26 mouse cellular contexts compared by ENCODE assay signal in the genomic region with DNA sequence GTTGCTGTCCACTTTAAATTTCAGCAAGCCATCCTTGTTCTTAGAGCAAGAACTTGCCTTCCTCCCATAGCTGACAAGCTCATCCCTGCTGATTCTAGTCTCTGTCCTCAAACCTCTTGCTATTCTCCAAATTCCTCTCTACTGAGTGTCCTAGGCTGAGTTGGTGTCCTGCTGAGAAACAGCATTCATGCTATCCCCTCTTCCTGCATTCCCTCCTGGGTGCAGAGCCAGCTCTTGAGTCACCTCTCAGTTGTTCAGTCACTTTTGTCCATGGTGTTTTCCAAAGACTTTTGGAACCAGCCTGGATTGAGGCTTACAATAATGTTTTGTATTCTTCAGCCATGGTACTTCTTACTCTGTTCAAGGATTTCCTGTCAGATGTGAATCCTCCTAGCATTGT.
DNase-seq lines count a peak whose midpoint lies in the region; ATAC-seq and TF ChIP-seq lines count a peak whose summit lies in the region.
"Had no signal": no experiment of that assay in that cellular context is flagged by ENCODE, and none has a peak within 500 bp of the region (broad histone marks: within the 10 kb centered on the region; RNA-seq: fewer than 3 reads in every experiment).

No protein-coding gene starts in this region.

- POLR2A ChIA-PET in Patski (lab: Charles Lee), result no interaction called here

- H3K36me3 ChIP-seq in neural tube, embryonic 15.5 days, result no peaks in the 10 kb centered on the region
- H3K36me3 ChIP-seq: embryonic facial prominence, embryonic 13.5 days; embryonic facial prominence, embryonic 15.5 days; forebrain, embryonic 15.5 days; G1E had no signal

- TF ChIP-seq CTCF in Patski (IDR thresholded peaks at IDR 0.05), result no peak
- no peak for TF ChIP-seq CTCF in embryonic fibroblast, embryonic 13.5 days (IDR thresholded peaks at IDR 0.05; ENCODE audit: borderline replicate concordance, insufficient read depth, low read length)

- no peaks in the 10 kb centered on the region for H3K9me3 ChIP-seq in neural tube, embryonic 15.5 days (replicated peaks)
- H3K9me3 ChIP-seq: embryonic facial prominence, embryonic 13.5 days; embryonic facial prominence, embryonic 15.5 days; forebrain, embryonic 13.5 days; forebrain, embryonic 15.5 days; G1E had no signal

- CTCF ChIA-PET in Patski (lab: Charles Lee), result no interaction called here

- H3K27me3 ChIP-seq in Patski, result no peaks in the 10 kb centered on the region
- H3K27me3 ChIP-seq in neural tube, embryonic 15.5 days (replicated peaks), result no peaks in the 10 kb centered on the region
- H3K27me3 ChIP-seq: CH12.LX; embryonic facial prominence, embryonic 13.5 days; embryonic facial prominence, embryonic 15.5 days; forebrain, embryonic 13.5 days; forebrain, embryonic 15.5 days had no signal

- no peak overlapping the region for H3K4me2 ChIP-seq in neural tube, embryonic 15.5 days
- H3K4me2 ChIP-seq: embryonic facial prominence, embryonic 13.5 days; embryonic facial prominence, embryonic 15.5 days; forebrain, embryonic 13.5 days; forebrain, embryonic 15.5 days had no signal

- peak; percentile 58 for DNase-seq in 3T3-L1 (ENCODE audit: low read depth, low spot score)
- DNase-seq in Muller cell, postnatal 12 days (ENCODE audit: inconsistent ontology term), result peak; percentile 96
- DNase-seq in Patski (ENCODE audit: low read depth, low spot score), result no peak
- DNase-seq in layer of hippocampus, adult 8-10 months (ENCODE audit: low spot score in 2 of 2), result no peak
- DNase-seq in lung, postnatal 4 days, result no peak
- DNase-seq: adrenal gland, adult 2 months; adrenal gland, postnatal 10 days; adrenal gland, postnatal 25 days; B cell, adult 2 months; cerebellum, adult 11 months; cerebellum, adult 18-20 months; cerebellum, adult 8-10 months; cerebellum, adult 9-11 months; cerebellum, postnatal 14 days; cerebellum, postnatal 36 days; embryo, embryonic 11 days; forebrain, postnatal 0 days had no signal

- TF ChIP-seq POLR2A in embryonic fibroblast, embryonic 13.5 days (IDR thresholded peaks at IDR 0.05; ENCODE audit: low read depth, low read length), result no peak

- peak overlapping the region; percentile 75 for H3K27ac ChIP-seq in embryonic fibroblast, embryonic 13.5 days (ENCODE audit: insufficient read depth, low read length)
- no peak overlapping the region for H3K27ac ChIP-seq in neural tube, embryonic 15.5 days (replicated peaks)
- H3K27ac ChIP-seq: embryonic facial prominence, embryonic 13.5 days; embryonic facial prominence, embryonic 15.5 days; forebrain, embryonic 13.5 days; forebrain, embryonic 15.5 days had no signal

- no peak overlapping the region for H3K4me3 ChIP-seq in embryonic fibroblast, embryonic 13.5 days (ENCODE audit: insufficient read depth, low read length)
- no peak overlapping the region for H3K4me3 ChIP-seq in neural tube, embryonic 15.5 days (replicated peaks)
- H3K4me3 ChIP-seq: embryonic facial prominence, embryonic 13.5 days; embryonic facial prominence, embryonic 15.5 days; forebrain, embryonic 13.5 days; forebrain, embryonic 15.5 days had no signal

- H3K9ac ChIP-seq in neural tube, embryonic 15.5 days (replicated peaks), result no peak overlapping the region
- H3K9ac ChIP-seq: embryonic facial prominence, embryonic 13.5 days; embryonic facial prominence, embryonic 15.5 days; forebrain, embryonic 13.5 days; forebrain, embryonic 15.5 days; forebrain, postnatal 0 days had no signal

- in situ Hi-C loops in Patski (cut with MboI; ENCODE audit: low pct_unique_long_range_greater_than_20kb), result no loop called here

- H3K4me1 ChIP-seq in embryonic fibroblast, embryonic 13.5 days (ENCODE audit: control insufficient read depth, insufficient read depth, low read length), result no peaks in the 10 kb centered on the region
- no peaks in the 10 kb centered on the region for H3K4me1 ChIP-seq in neural tube, embryonic 15.5 days
- H3K4me1 ChIP-seq: embryonic facial prominence, embryonic 13.5 days; embryonic facial prominence, embryonic 15.5 days; forebrain, embryonic 13.5 days; forebrain, embryonic 15.5 days had no signal

- peak; percentile 67 for ATAC-seq in Patski
- no peak for ATAC-seq in neural tube, embryonic 15.5 days (ENCODE audit: low FRiP score)
- ATAC-seq: CD4-positive, CD25-positive, alpha-beta regulatory T cell, adult 4 months; forebrain, embryonic 13.5 days; forebrain, embryonic 15.5 days; forebrain, postnatal 0 days had no signal

Comparison
In these comparisons a context has a peak if more than half of its experiments do, and no peak if none do; other contexts are left out.
1. DNase-seq: peak in 3T3-L1 (single experiment) and Muller cell, postnatal 12 days (single experiment); none in Patski (single experiment), layer of hippocampus, adult 8-10 months (0 of 2) and lung, postnatal 4 days (0 of 2).